Mouse (Mus musculus) left cerebral cortex, postnatal 4 days (tissue): ENCODE data around the gene Thap12. TPM values are rescaled to one million over a fixed set of nuclear protein-coding genes. Genes with fewer than 3 reads are reported as not detected.

Source experiments
- DNase-seq: peaks from one replicate; pipeline ENCODE4 v3.0.0-alpha.2; 2022
- intact Hi-C: fragments of 180-260 bp; cut with DNase I; formaldehyde crosslinking; loops from one replicate; pipeline ENCODE4 v1.15.1; 2025
- total RNA-seq, 2 experiments: library from RNA; stranded (reverse); gene quantifications; 2 replicates each; pipeline ENCODE4 v1.2.3; 2021

The Thap12 gene
- total RNA-seq: 10 to 100 TPM; 65.0 to 72.7 TPM

- intact Hi-C loops: loop anchor here (5.0 kb wide), 1 partner anchor 45 kb away; the partner anchor contains the start of gene Emsy
- DNase-seq: peak; percentile 100
Observed at GRCm38 (mm10) chr7:98702283-98703240, at the start of gene Thap12. TSS of gene Thap12 (plus strand) at chr7:98703103.

- intact Hi-C loops: loop anchor here (5.0 kb wide), 1 partner anchor 46 kb away; the partner anchor contains the start of gene Thap12
- peak; percentile 90 for DNase-seq
Observed at GRCm38 (mm10) chr7:98655681-98656530, 47.0 kb upstream of the Thap12 start.

- DNase-seq: peak; percentile 95
Observed at GRCm38 (mm10) chr7:98656531-98657221, 46.2 kb upstream of the Thap12 start, which contains the start of gene Emsy. TSS of gene Emsy (minus strand) at chr7:98656783.

GRCm38 (mm10) chr7:98665166-98665565 lies 37.7 kb upstream of the Thap12 start:
- no peak for DNase-seq
- intact Hi-C loops: no loop called here

More at GRCm38 (mm10) chr7:98656531-98657221, 46.2 kb upstream of the Thap12 start, which contains the start of gene Emsy:
- intact Hi-C loops: loop anchor here (5.0 kb wide), 1 partner anchor 46 kb away; the partner anchor contains the start of gene Thap12

GRCm38 (mm10) chr7:98665726-98666125 lies 37.2 kb upstream of the Thap12 start:
- no peak for DNase-seq
- intact Hi-C loops: no loop called here

- intact Hi-C loops: no loop called here
- no peak for DNase-seq
Observed at GRCm38 (mm10) chr7:98667956-98668746, 34.8 kb upstream of the Thap12 start.

GRCm38 (mm10) chr7:98670831-98671230 lies 32.1 kb upstream of the Thap12 start:
- intact Hi-C loops: no loop called here
- no peak for DNase-seq

- DNase-seq: no peak
- intact Hi-C loops: no loop called here
Observed at GRCm38 (mm10) chr7:98671416-98671815, 31.5 kb upstream of the Thap12 start.

GRCm38 (mm10) chr7:98672241-98672955 lies 30.5 kb upstream of the Thap12 start:
- peak; percentile 45 for DNase-seq
- intact Hi-C loops: no loop called here

- DNase-seq: no peak
- intact Hi-C loops: no loop called here
Observed at GRCm38 (mm10) chr7:98674344-98674743, 28.6 kb upstream of the Thap12 start.

GRCm38 (mm10) chr7:98677511-98677910 lies 25.4 kb upstream of the Thap12 start:
- no peak for DNase-seq
- intact Hi-C loops: no loop called here

GRCm38 (mm10) chr7:98678441-98678840 lies 24.5 kb upstream of the Thap12 start:
- intact Hi-C loops: no loop called here
- DNase-seq: no peak

- intact Hi-C loops: no loop called here
- no peak for DNase-seq
Observed at GRCm38 (mm10) chr7:98680691-98681090, 22.2 kb upstream of the Thap12 start.

GRCm38 (mm10) chr7:98682821-98683220 lies 20.1 kb upstream of the Thap12 start:
- no peak for DNase-seq
- intact Hi-C loops: no loop called here

- intact Hi-C loops: no loop called here
- DNase-seq: peak; percentile 29
Observed at GRCm38 (mm10) chr7:98685895-98686294, 17.0 kb upstream of the Thap12 start.

- intact Hi-C loops: no loop called here
Observed at GRCm38 (mm10) chr7:98690126-98690525, 12.8 kb upstream of the Thap12 start.

GRCm38 (mm10) chr7:98690831-98691230 lies 12.1 kb upstream of the Thap12 start:
- no peak for DNase-seq
- intact Hi-C loops: no loop called here

More at GRCm38 (mm10) chr7:98690126-98690525, 12.8 kb upstream of the Thap12 start:
- DNase-seq: no peak

- intact Hi-C loops: no loop called here
- DNase-seq: peak; percentile 25
Observed at GRCm38 (mm10) chr7:98692761-98693546, 9.9 kb upstream of the Thap12 start.
